Mouse (Mus musculus) erythroid progenitor cell, adult 5-6 weeks (primary cell): Measurements from ENCODE around the gene Arhgap21. TPM values are rescaled to one million over a fixed set of nuclear protein-coding genes. Genes with fewer than 3 reads are reported as not detected.

Experiments
- ATAC-seq: replicated peaks from 2 replicates; pipeline ENCODE4 v1.8.0; 2016; ENCODE audit warnings: moderate number of reproducible peaks, mild to moderate bottlenecking, moderate TSS enrichment, inconsistent platforms; ENCODE audit not compliant: poor library complexity, low FRiP score, severe bottlenecking
- total RNA-seq, 2 experiments: library from RNA; stranded (forward) in 1 of 2; stranded (reverse) in 1 of 2; fragments of 150-400 nt in 1 of 2; fragments of 186-747, 209-891 nt in 1 of 2; gene quantifications; 2 replicates each; pipeline versions ENCODE4 v1.2.3 to v1.2.4; 2015 to 2017; ENCODE audit warnings: low replicate concordance in 2 of 2

Gene Arhgap21
- total RNA-seq, 2 experiments from 2014 or later: 103 to 125 TPM

DNA sequence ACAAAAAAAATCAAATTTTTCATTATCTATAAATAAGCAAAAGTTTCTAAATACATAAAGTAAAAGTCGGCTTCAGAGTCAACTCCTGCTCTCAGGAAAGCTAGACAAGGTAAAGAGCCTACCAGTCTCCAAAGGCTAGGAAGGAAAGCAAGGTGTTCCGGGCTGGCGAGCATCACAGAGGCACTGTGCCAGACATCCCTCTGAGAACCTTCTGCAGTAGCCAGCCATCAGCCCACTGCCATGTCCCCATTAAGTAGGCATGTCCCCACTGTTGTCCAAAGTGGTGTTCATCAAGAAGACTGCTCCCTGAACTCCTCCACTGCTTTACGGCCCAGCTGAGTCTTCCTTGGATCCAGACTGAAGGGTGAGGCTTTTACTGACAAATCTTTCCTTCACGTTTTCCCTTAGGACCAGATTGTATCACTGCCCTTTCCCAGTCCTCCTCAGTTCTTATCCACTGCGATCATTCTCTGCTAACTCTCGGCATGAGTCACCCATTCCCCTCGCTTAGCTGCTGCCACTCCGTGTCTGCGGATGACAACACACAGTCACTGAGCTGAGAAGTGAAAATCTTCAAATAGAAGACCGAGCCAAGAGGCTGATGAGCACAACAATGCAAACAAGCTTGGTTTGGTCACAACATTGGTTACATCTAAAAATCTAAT, 65.6 kb downstream of the Arhgap21 start:
- ATAC-seq: no peak

GRCm38 (mm10) chr2:20901916-20902315, 66.8 kb downstream of the Arhgap21 start:
- ATAC-seq: no peak

- no peak for ATAC-seq
Observed at GRCm38 (mm10) chr2:20899301-20899700, 69.4 kb downstream of the Arhgap21 start.

DNA sequence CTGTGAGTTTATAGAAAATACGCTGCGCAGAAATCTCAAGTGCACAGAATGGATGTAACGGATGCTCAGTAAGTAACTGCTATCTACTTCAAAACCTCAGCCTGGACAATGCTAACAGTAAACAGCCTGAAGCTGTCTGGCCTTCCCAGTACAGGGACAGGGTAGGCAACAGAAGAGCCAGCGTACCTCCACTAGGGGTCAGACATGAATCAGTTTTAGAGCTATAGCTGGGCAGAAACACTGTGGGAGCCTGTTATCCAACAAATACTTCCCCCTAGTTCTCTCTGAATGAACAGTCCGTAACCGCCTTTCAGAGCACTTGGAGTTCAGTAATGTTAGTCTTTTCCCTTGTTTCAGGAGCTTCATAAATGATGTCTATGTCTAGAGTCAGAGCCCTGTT, 70.0 kb downstream of the Arhgap21 start:
- ATAC-seq: peak; percentile 81

- ATAC-seq: no peak
Observed at GRCm38 (mm10) chr2:20896446-20896845, 72.2 kb downstream of the Arhgap21 start.

- no peak for ATAC-seq
Observed at GRCm38 (mm10) chr2:20894100-20894690, 74.5 kb downstream of the Arhgap21 start.

DNA sequence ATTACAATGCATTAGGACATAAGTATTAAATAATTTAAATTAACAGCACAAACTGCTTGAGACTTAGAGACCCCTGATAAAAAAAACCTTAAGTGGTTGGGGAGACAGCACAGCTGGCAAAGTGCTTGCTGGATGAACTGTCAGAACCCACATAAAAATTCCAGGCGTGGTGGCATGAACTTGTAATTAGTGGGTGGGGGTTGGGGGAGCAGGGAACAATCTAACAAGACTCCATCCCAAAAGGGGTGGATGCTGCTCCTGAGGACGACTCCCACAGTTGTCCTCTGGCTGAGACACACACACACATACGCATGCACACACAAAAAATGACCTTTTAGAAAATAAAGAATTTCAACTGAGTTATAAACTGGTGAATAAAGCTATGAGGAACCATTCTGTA, 79.9 kb downstream of the Arhgap21 start:
- ATAC-seq: no peak

GRCm38 (mm10) chr2:20883288-20883687, 85.4 kb downstream of the Arhgap21 start:
- ATAC-seq: no peak

GRCm38 (mm10) chr2:20879877-20880605, 88.6 kb downstream of the Arhgap21 start:
- no peak for ATAC-seq

- no peak for ATAC-seq
Observed at GRCm38 (mm10) chr2:20874621-20875020, 94.1 kb downstream of the Arhgap21 start.

GRCm38 (mm10) chr2:20869212-20869965, 99.3 kb downstream of the Arhgap21 start:
- ATAC-seq: no peak

DNA sequence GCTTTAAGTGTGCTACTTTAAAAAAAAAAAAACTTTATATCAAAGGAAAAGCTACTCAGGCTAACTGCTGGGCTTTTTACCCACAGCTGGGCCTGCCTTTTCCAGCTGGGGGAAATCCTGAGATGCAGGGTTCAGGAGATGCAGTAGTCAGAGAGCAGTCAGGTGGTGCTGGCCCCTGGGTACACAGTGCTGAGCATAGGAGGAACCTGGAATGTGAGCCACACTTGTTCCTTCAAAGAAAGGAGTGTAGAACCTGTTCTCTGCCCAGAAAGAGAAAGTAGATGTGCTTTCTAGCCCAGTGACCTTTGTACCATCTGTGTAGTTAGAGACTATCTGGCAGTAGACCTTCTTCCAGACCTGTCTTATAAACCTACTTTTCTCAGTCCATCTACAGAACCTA, 100.6 kb downstream of the Arhgap21 start:
- no peak for ATAC-seq

GRCm38 (mm10) chr2:20865795-20866194, 102.9 kb downstream of the Arhgap21 start:
- no peak for ATAC-seq

- ATAC-seq: no peak
Observed at GRCm38 (mm10) chr2:20864569-20864968, 104.1 kb downstream of the Arhgap21 start.

- ATAC-seq: no peak
Observed at GRCm38 (mm10) chr2:20860756-20861155, 107.9 kb downstream of the Arhgap21 start.

GRCm38 (mm10) chr2:20849346-20849745, 119.3 kb downstream of the Arhgap21 start:
- no peak for ATAC-seq

GRCm38 (mm10) chr2:20831608-20832406, 136.9 kb downstream of the Arhgap21 start:
- no peak for ATAC-seq

- ATAC-seq: no peak
Observed at GRCm38 (mm10) chr2:20830882-20831281, 137.8 kb downstream of the Arhgap21 start.

GRCm38 (mm10) chr2:20826258-20826657, 142.4 kb downstream of the Arhgap21 start:
- no peak for ATAC-seq

DNA sequence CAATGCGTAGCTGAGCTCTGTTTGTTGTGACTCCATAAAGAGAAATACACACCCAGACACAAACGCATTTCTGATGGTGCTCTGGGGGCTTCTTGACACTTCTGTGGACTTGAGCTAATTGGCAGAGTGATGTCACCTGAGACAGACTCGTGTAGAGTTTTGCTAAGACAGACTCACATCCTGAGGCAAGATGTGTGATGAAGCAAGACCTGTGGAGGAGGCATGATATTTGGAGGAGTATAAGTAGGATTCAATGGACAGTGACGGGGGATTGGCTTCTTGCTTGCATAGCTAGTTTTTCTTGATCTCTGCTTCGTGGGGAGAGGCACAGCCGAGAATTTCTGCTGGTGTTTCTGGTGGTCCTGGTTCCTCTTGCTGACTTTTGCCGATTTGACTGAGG, 150.5 kb downstream of the Arhgap21 start:
- ATAC-seq: no peak
